Mouse (Mus musculus) brain, adult 2 months (tissue): ENCODE measurements at regions not wholly inside any gene's neighbourhood (a gene's known extent, or its start where the extent isn't known, plus 50 kb on each side); places are given as distances from the start of the nearest gene placed in this dataset.

Source experiments
- DNase-seq: peaks from one replicate; pipeline ENCODE4 v3.0.0; 2011; ENCODE audit warnings: low read depth, low spot score

- DNase-seq: no peak
Observed at GRCm38 (mm10) chr2:137715891-137716290, 540.5 kb upstream of the Btbd3 start.

- peak; percentile 7 for DNase-seq
Observed at GRCm38 (mm10) chr2:137706528-137706988, 549.8 kb upstream of the Btbd3 start.

- DNase-seq: peak; percentile 78
Observed at GRCm38 (mm10) chr2:137705724-137706422, 550.5 kb upstream of the Btbd3 start.

GRCm38 (mm10) chr2:137704948-137705723, 551.2 kb upstream of the Btbd3 start:
- DNase-seq: peak; percentile 42

- DNase-seq: no peak
Observed at GRCm38 (mm10) chr2:137704565-137704947, 551.8 kb upstream of the Btbd3 start.

GRCm38 (mm10) chr2:137704051-137704450, 552.3 kb upstream of the Btbd3 start:
- DNase-seq: no peak

GRCm38 (mm10) chr2:137695885-137696284, 560.5 kb upstream of the Btbd3 start:
- DNase-seq: peak; percentile 16

- peak; percentile 25 for DNase-seq
Observed at GRCm38 (mm10) chr2:137694020-137694419, 562.3 kb upstream of the Btbd3 start.

- peak; percentile 77 for DNase-seq
Observed at GRCm38 (mm10) chr2:137687208-137687607, 569.2 kb upstream of the Btbd3 start.

- no peak for DNase-seq
Observed at GRCm38 (mm10) chr2:137686735-137687134, 569.6 kb upstream of the Btbd3 start.

- DNase-seq: no peak
Observed at GRCm38 (mm10) chr2:137681762-137682161, 565.3 kb upstream of the Jag1 start.

- DNase-seq: peak; percentile 4
Observed at GRCm38 (mm10) chr2:137663171-137663570, 546.7 kb upstream of the Jag1 start.

- peak; percentile 47 for DNase-seq
Observed at GRCm38 (mm10) chr2:137662216-137662615, 545.8 kb upstream of the Jag1 start.

- no peak for DNase-seq
Observed at GRCm38 (mm10) chr2:137660449-137660848, 544.0 kb upstream of the Jag1 start.

GRCm38 (mm10) chr2:137654296-137654695, 537.9 kb upstream of the Jag1 start:
- no peak for DNase-seq

GRCm38 (mm10) chr2:137644160-137644559, 527.7 kb upstream of the Jag1 start:
- DNase-seq: no peak

GRCm38 (mm10) chr2:137643269-137644055, 527.0 kb upstream of the Jag1 start:
- no peak for DNase-seq

GRCm38 (mm10) chr2:137635019-137635621, 518.7 kb upstream of the Jag1 start:
- DNase-seq: no peak

GRCm38 (mm10) chr2:137616637-137617036, 500.2 kb upstream of the Jag1 start:
- DNase-seq: peak; percentile 66

- no peak for DNase-seq
Observed at GRCm38 (mm10) chr2:137613791-137614190, 497.3 kb upstream of the Jag1 start.

GRCm38 (mm10) chr2:137608506-137608905, 492.1 kb upstream of the Jag1 start:
- DNase-seq: peak; percentile 8

GRCm38 (mm10) chr2:137598136-137598535, 481.7 kb upstream of the Jag1 start:
- peak; percentile 21 for DNase-seq
